11 mouse cellular contexts compared by ENCODE assay signal in genomic region chr10:120473218-120473617, GRCm38 (mm10). TPM values are rescaled to one million over a fixed set of nuclear protein-coding genes. Genes with fewer than 3 reads are reported as not detected.
A peak's percentile ranks its signal among the peaks of the same experiment; 100 is the strongest.
DNase-seq lines count a peak whose midpoint lies in the region; ATAC-seq lines count a peak whose summit lies in the region.
"Had no signal": no experiment of that assay in that cellular context is flagged by ENCODE, and none has a peak within 500 bp of the region (broad histone marks: within the 10 kb centered on the region; RNA-seq: fewer than 3 reads in every experiment).

No protein-coding gene starts in this region.

- intact Hi-C loops in heart, postnatal 36 days (cut with DNase I): no loop called here

- DNase-seq in heart, postnatal 36 days: no peak
- DNase-seq in 3T3-L1 (ENCODE audit: low read depth, low spot score): peak; percentile 42
- DNase-seq in embryonic facial prominence, embryonic 11.5 days (ENCODE audit: low spot score): peak; percentile 25
- no peak for DNase-seq in urinary bladder, adult 2 months (ENCODE audit: low spot score)
- DNase-seq in thymus, postnatal 25 days: no peak
- DNase-seq in thymus, postnatal 0 days (ENCODE audit: low spot score): no peak
- DNase-seq: cerebellum, postnatal 36 days; lung, postnatal 4 days had no signal

- no peak for ATAC-seq in heart, embryonic 14.5 days (ENCODE audit: insufficient number of reproducible peaks, insufficient read depth, low FRiP score, low read depth)
- no peak for ATAC-seq in embryonic facial prominence, embryonic 11.5 days (replicated peaks; ENCODE audit: insufficient number of reproducible peaks, low FRiP score, low TSS enrichment, low read depth)
- no peak for ATAC-seq in limb, embryonic 12.5 days (ENCODE audit: insufficient number of reproducible peaks, insufficient read depth, low FRiP score, low TSS enrichment, low read depth)

- H3K4me2 ChIP-seq in heart, embryonic 14.5 days (ENCODE audit: low read length): peak overlapping the region; percentile 100
- H3K4me2 ChIP-seq in embryonic facial prominence, embryonic 11.5 days (ENCODE audit: low read depth, low read length): peak overlapping the region; percentile 94
- H3K4me2 ChIP-seq in limb, embryonic 12.5 days: peak overlapping the region; percentile 88

- H3K9ac ChIP-seq in heart, embryonic 14.5 days (ENCODE audit: low read length): no peak overlapping the region
- peak overlapping the region; percentile 100 for H3K9ac ChIP-seq in embryonic facial prominence, embryonic 11.5 days (replicated peaks; ENCODE audit: low read length)
- peak overlapping the region; percentile 100 for H3K9ac ChIP-seq in limb, embryonic 12.5 days (replicated peaks)

- H3K9me3 ChIP-seq in heart, embryonic 14.5 days (ENCODE audit: control insufficient read depth, low read length): no peaks in the 10 kb centered on the region
- H3K9me3 ChIP-seq in embryonic facial prominence, embryonic 11.5 days (replicated peaks; ENCODE audit: control insufficient read depth, low read length): no peaks in the 10 kb centered on the region
- H3K9me3 ChIP-seq in limb, embryonic 12.5 days: no peaks in the 10 kb centered on the region

- no peak overlapping the region for H3K4me3 ChIP-seq in heart, embryonic 14.5 days (ENCODE audit: control insufficient read depth in 1 of 2, insufficient read depth in 1 of 2, low read depth in 1 of 2, low read length in 2 of 2)
- peak overlapping the region; percentile 97 for H3K4me3 ChIP-seq in embryonic facial prominence, embryonic 11.5 days (ENCODE audit: low read depth, low read length)
- H3K4me3 ChIP-seq in limb, embryonic 12.5 days (replicated peaks): peak overlapping the region; percentile 97
- H3K4me3 ChIP-seq: layer of hippocampus, adult 2 months had no signal

- WGBS in heart, embryonic 14.5 days: 40% methylated on average over 4 of the region's 4 CpGs
- WGBS in embryonic facial prominence, embryonic 11.5 days: 13% methylated on average over 4 of the region's 4 CpGs
- 15% methylated on average over 4 of the region's 4 CpGs for WGBS in limb, embryonic 12.5 days

- peaks cover 12% of the 10 kb centered on the region; the same call in 1 of the 2 replicates for H3K36me3 ChIP-seq in heart, embryonic 14.5 days (ENCODE audit: control insufficient read depth, insufficient read depth, low read length)
- H3K36me3 ChIP-seq in embryonic facial prominence, embryonic 11.5 days (replicated peaks; ENCODE audit: control insufficient read depth, insufficient read depth, low read depth, low read length): no peaks in the 10 kb centered on the region; the same call in 1 of the 2 replicates
- peaks cover 34% of the 10 kb centered on the region for H3K36me3 ChIP-seq in limb, embryonic 12.5 days

- no peak overlapping the region for H3K27ac ChIP-seq in heart, embryonic 14.5 days (replicated peaks in 1 of 2; ENCODE audit: control insufficient read depth in 1 of 2, insufficient read depth in 1 of 2, low read depth in 2 of 2, low read length in 2 of 2)
- H3K27ac ChIP-seq in embryonic facial prominence, embryonic 11.5 days (replicated peaks; ENCODE audit: low read depth, low read length): 0 out of 2 replicates have a peak overlapping the region, but pooled peaks have one; percentile 35
- H3K27ac ChIP-seq in limb, embryonic 12.5 days: peak overlapping the region; percentile 70
- H3K27ac ChIP-seq: layer of hippocampus, adult 2 months had no signal

- no peaks in the 10 kb centered on the region for H3K27me3 ChIP-seq in heart, embryonic 14.5 days (ENCODE audit: control insufficient read depth, insufficient read depth, low read length)
- H3K27me3 ChIP-seq in embryonic facial prominence, embryonic 11.5 days (ENCODE audit: control insufficient read depth, insufficient read depth, low read length): no peaks in the 10 kb centered on the region
- no peaks in the 10 kb centered on the region for H3K27me3 ChIP-seq in limb, embryonic 12.5 days

- H3K4me1 ChIP-seq in heart, embryonic 14.5 days (ENCODE audit: control insufficient read depth in 2 of 2, insufficient read depth in 2 of 2, low read length in 2 of 2): peaks cover 0 to 4% of the 10 kb centered on the region in 2 experiments; a peak in 1 of 4 replicates
- H3K4me1 ChIP-seq in embryonic facial prominence, embryonic 11.5 days (ENCODE audit: control insufficient read depth, insufficient read depth, low read length): no peaks in the 10 kb centered on the region; the same call in none of the 2 replicates
- peaks cover 15% of the 10 kb centered on the region for H3K4me1 ChIP-seq in limb, embryonic 12.5 days (replicated peaks)

RNA-seq across cellular contexts. Expression of gene Hmga2, which starts 3.1 kb away (rescaled TPM):
- 4.0 and 4.6 TPM in 2 replicates for polyA plus RNA-seq in heart, embryonic 14.5 days (2014; fragmentation: Nextera tagmentation; extraction: Ambion mirVana)
- not detected for total RNA-seq in heart, postnatal 36 days (2021)
- 99.0 and 113 TPM in 2 replicates for polyA plus RNA-seq in embryonic facial prominence, embryonic 11.5 days (2014; fragmentation: Nextera tagmentation; extraction: Ambion mirVana)
- 128 and 132 TPM in 2 replicates for polyA plus RNA-seq in limb, embryonic 12.5 days (2016; fragmentation: Nextera tagmentation; extraction: Ambion mirVana)
- not detected in 2 replicates for polyA plus RNA-seq in urinary bladder, adult 2 months (2012; rRNA removed)
- 0.73 and 1.1 TPM in 2 replicates for polyA plus RNA-seq in thymus, postnatal 0 days (2015; fragmentation: Nextera tagmentation; extraction: Ambion mirVana)

Comparison
In these comparisons a context has a peak if more than half of its experiments do, and no peak if none do; other contexts are left out.
1. H3K27ac ChIP-seq: peak in embryonic facial prominence, embryonic 11.5 days (single experiment) and limb, embryonic 12.5 days (single experiment); none in heart, embryonic 14.5 days (0 of 2).
2. H3K4me3 ChIP-seq: peak in embryonic facial prominence, embryonic 11.5 days (single experiment) and limb, embryonic 12.5 days (single experiment); none in heart, embryonic 14.5 days (0 of 2).
3. DNase-seq: peak in 3T3-L1 (single experiment) and embryonic facial prominence, embryonic 11.5 days (single experiment); none in heart, postnatal 36 days (0 of 2), urinary bladder, adult 2 months (single experiment), thymus, postnatal 25 days (single experiment) and thymus, postnatal 0 days (single experiment).
4. RNA of gene Hmga2, which starts 3.1 kb away (polyA plus RNA-seq): 128 to 132 TPM in limb, embryonic 12.5 days and 99.0 to 113 TPM in embryonic facial prominence, embryonic 11.5 days; 4.0 to 4.6 TPM in heart, embryonic 14.5 days, 0.73 to 1.1 TPM in thymus, postnatal 0 days and not detected in urinary bladder, adult 2 months; every median in the first group is over 10 times any median in the second.
5. Peak in every context shown above with its lines, with median percentiles within 50 percentile points of each other: H3K4me2 ChIP-seq.